Mouse (Mus musculus): Measurements from ENCODE around the gene Rpgr.

DNA sequence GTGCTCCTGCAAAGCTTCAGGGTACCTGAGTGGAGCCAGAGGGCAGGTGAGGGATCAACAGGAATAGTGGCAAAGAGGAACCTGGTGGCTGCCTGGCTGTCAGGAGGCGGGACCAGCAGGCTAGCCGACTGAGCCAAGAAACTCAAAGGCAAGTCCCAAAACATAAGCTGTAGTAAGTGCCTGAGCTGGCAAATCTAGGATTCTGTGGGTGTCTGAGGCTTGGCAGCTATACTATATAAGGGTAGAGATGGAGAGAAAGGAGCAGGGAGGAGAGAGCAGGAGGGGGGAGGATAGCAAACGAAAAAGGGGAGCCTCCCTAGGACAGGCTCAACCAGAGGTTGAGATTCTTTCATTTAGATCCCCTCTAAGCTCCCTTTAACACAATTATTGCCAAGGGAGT, 100.9 kb downstream of the Rpgr start:
- TF ChIP-seq POLR2A (IDR thresholded peaks at IDR 0.05; ENCODE audit: control insufficient read depth, low read depth, low read length) (no peak), CTCF (IDR thresholded peaks at IDR 0.05; ENCODE audit: control insufficient read depth, insufficient read depth, insufficient replicate concordance, low read depth, low read length) (no peak)

Data from testis, adult 2 months (tissue).